Comparison of ENCODE assay signal across 9 mouse cellular contexts in the genomic region with DNA sequence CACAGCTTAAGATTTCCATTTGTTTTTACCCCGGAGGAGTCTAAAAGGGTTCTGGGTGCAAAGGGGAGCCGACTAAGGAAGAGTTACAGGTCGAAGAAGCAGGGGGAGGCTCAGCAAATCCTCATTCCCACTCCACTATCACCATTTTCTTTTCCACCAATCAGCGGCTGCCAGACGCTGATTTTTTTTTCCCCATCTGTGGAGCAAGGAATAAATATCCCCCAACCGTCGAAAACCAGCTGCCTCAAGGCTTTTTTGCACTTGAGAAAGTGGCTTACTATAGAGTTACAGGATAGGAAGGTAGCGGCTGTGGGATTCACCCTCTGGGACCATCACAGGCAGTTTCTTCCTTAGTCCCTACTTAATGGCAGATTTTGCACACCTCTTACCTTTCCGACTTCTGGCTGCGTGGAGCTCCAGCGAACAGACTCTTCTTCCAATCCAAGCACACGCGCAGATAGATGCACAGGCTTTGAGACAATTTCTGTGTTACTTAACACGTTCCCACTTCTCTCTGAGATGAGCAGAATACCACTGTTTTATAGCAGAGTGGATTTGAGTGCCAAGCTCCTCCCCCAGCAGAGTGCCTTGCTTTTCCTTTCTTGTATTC. TPM values are rescaled to one million over a fixed set of nuclear protein-coding genes. Genes with fewer than 3 reads are reported as not detected.
A peak's percentile ranks its signal among the peaks of the same experiment; 100 is the strongest.
DNase-seq lines count a peak whose midpoint lies in the region; ATAC-seq and TF ChIP-seq lines count a peak whose summit lies in the region.
"Had no signal": no experiment of that assay in that cellular context is flagged by ENCODE, and none has a peak within 500 bp of the region (broad histone marks: within the 10 kb centered on the region; RNA-seq: fewer than 3 reads in every experiment).

A gene (minus strand): TSS at position 574 of the 610 bp plus-strand sequence.

- TF ChIP-seq EP300 in liver, postnatal 0 days (IDR thresholded peaks at IDR 0.05; ENCODE audit: low read depth), result no peak

- DNase-seq in kidney, adult 8-10 months, result no peak
- peak; percentile 30 to 49 for DNase-seq in layer of hippocampus, adult 2 months (ENCODE audit: low spot score in 2 of 2)
- DNase-seq in liver, postnatal 0 days, result no peak
- DNase-seq in spleen, postnatal 36 days (ENCODE audit: low spot score in 2 of 2), result no peak

- no peak for TF ChIP-seq CTCF in cortical plate, adult 2 months (IDR thresholded peaks at IDR 0.05; ENCODE audit: extremely low read depth, insufficient read depth, low read length)
- no peak for TF ChIP-seq CTCF in layer of hippocampus, adult 2 months (conservative IDR thresholded peaks at IDR 0.05)
- TF ChIP-seq CTCF in liver, postnatal 0 days (IDR thresholded peaks at IDR 0.05; ENCODE audit: low read depth), result no peak
- TF ChIP-seq CTCF in small intestine, adult 2 months (IDR thresholded peaks at IDR 0.05; ENCODE audit: extremely low read depth, insufficient read length, insufficient replicate concordance, low read depth, low read length), result no peak

- no peaks in the 10 kb centered on the region for H3K36me3 ChIP-seq in kidney, embryonic 14.5 days (ENCODE audit: control insufficient read depth, insufficient read depth, low read length)
- no peaks in the 10 kb centered on the region for H3K36me3 ChIP-seq in heart, embryonic 14.5 days (ENCODE audit: control insufficient read depth, insufficient read depth, low read length)
- no peaks in the 10 kb centered on the region for H3K36me3 ChIP-seq in liver, postnatal 0 days (replicated peaks; ENCODE audit: insufficient read depth, low read length)
- no peaks in the 10 kb centered on the region for H3K36me3 ChIP-seq in small intestine, adult 2 months (ENCODE audit: control insufficient read depth, insufficient read depth, low read length)

- peak; percentile 52 for TF ChIP-seq POLR2A in cortical plate, adult 2 months (IDR thresholded peaks at IDR 0.05; ENCODE audit: extremely low read depth, insufficient read depth, low read length)
- no peak for TF ChIP-seq POLR2A in small intestine, adult 2 months (IDR thresholded peaks at IDR 0.05; ENCODE audit: low read depth, low read length)

- ATAC-seq in kidney, embryonic 14.5 days (ENCODE audit: low FRiP score, low TSS enrichment), result peak; percentile 61
- ATAC-seq in heart, embryonic 14.5 days (ENCODE audit: insufficient number of reproducible peaks, insufficient read depth, low FRiP score, low read depth), result no peak
- no peak for ATAC-seq in liver, postnatal 0 days
- ATAC-seq: Patski had no signal

- no peaks in the 10 kb centered on the region for H3K9me3 ChIP-seq in kidney, embryonic 14.5 days (ENCODE audit: control insufficient read depth, low read length)
- no peaks in the 10 kb centered on the region for H3K9me3 ChIP-seq in heart, embryonic 14.5 days (ENCODE audit: control insufficient read depth, low read length)
- H3K9me3 ChIP-seq in liver, postnatal 0 days (ENCODE audit: low read length), result no peaks in the 10 kb centered on the region

- H3K4me2 ChIP-seq in kidney, embryonic 14.5 days (replicated peaks; ENCODE audit: low read depth, low read length), result peak within 1 kb of the TSS; percentile 60
- peak within 1 kb of the TSS; percentile 99 for H3K4me2 ChIP-seq in heart, embryonic 14.5 days (ENCODE audit: low read length)
- H3K4me2 ChIP-seq in liver, postnatal 0 days (ENCODE audit: low read depth, low read length), result peak within 1 kb of the TSS; percentile 96

- peak within 1 kb of the TSS; percentile 45 for H3K4me3 ChIP-seq in kidney, embryonic 14.5 days (ENCODE audit: low read length)
- peak within 1 kb of the TSS; percentile 87 for H3K4me3 ChIP-seq in cortical plate, adult 2 months (ENCODE audit: insufficient read depth, low read length)
- peak within 1 kb of the TSS; percentile 48 to 55 for H3K4me3 ChIP-seq in heart, embryonic 14.5 days (ENCODE audit: control insufficient read depth in 1 of 2, insufficient read depth in 1 of 2, low read depth in 1 of 2, low read length in 2 of 2)
- H3K4me3 ChIP-seq in layer of hippocampus, adult 2 months, result peak within 1 kb of the TSS; percentile 85
- H3K4me3 ChIP-seq in liver, postnatal 0 days (ENCODE audit: low read depth, low read length), result peak within 1 kb of the TSS; percentile 63
- peak within 1 kb of the TSS; percentile 52 for H3K4me3 ChIP-seq in small intestine, adult 2 months (ENCODE audit: low read depth, low read length)

- 3% methylated on average over 14 of the region's 14 CpGs for WGBS in kidney, embryonic 14.5 days
- 4% methylated on average over 14 of the region's 14 CpGs for WGBS in heart, embryonic 14.5 days
- WGBS in liver, postnatal 0 days (ENCODE audit: insufficient replicate concordance), result 3% methylated on average over 14 of the region's 14 CpGs
- WGBS in small intestine, adult 2 months, result 4% methylated on average over 14 of the region's 14 CpGs

- peak within 1 kb of the TSS; percentile 50; the same call in 1 of the 2 replicates for H3K9ac ChIP-seq in kidney, embryonic 14.5 days (ENCODE audit: low read depth, low read length)
- H3K9ac ChIP-seq in heart, embryonic 14.5 days (ENCODE audit: low read length), result peak within 1 kb of the TSS; percentile 76
- peak within 1 kb of the TSS; percentile 68 for H3K9ac ChIP-seq in liver, postnatal 0 days (replicated peaks)

- H3K27ac ChIP-seq in kidney, embryonic 14.5 days (ENCODE audit: low read depth, low read length), result no peak within 1 kb of the TSS
- peak within 1 kb of the TSS; percentile 68 for H3K27ac ChIP-seq in cortical plate, adult 2 months (ENCODE audit: insufficient read depth, low read length)
- H3K27ac ChIP-seq in heart, embryonic 14.5 days (replicated peaks in 1 of 2; ENCODE audit: control insufficient read depth in 1 of 2, insufficient read depth in 1 of 2, low read depth in 2 of 2, low read length in 2 of 2), result peak within 1 kb of the TSS in 1 of 2 experiments; percentile 46; a peak in 1 of 4 replicates
- H3K27ac ChIP-seq in layer of hippocampus, adult 2 months, result peak within 1 kb of the TSS; percentile 98
- H3K27ac ChIP-seq in liver, postnatal 0 days (ENCODE audit: low read depth), result peak within 1 kb of the TSS; percentile 92
- H3K27ac ChIP-seq in small intestine, adult 2 months (ENCODE audit: insufficient read depth, low read depth, low read length), result no peak within 1 kb of the TSS

- H3K4me1 ChIP-seq in kidney, embryonic 14.5 days (ENCODE audit: control insufficient read depth, insufficient read depth, low read length), result no peaks in the 10 kb centered on the region
- H3K4me1 ChIP-seq in cortical plate, adult 2 months (ENCODE audit: control insufficient read depth, insufficient read depth, low read length), result peaks cover 3% of the 10 kb centered on the region
- peaks cover 0 to 5% of the 10 kb centered on the region in 2 experiments; a peak in 1 of 4 replicates for H3K4me1 ChIP-seq in heart, embryonic 14.5 days (ENCODE audit: control insufficient read depth in 2 of 2, insufficient read depth in 2 of 2, low read length in 2 of 2)
- peaks cover 16% of the 10 kb centered on the region for H3K4me1 ChIP-seq in liver, postnatal 0 days (ENCODE audit: insufficient read depth)
- H3K4me1 ChIP-seq in small intestine, adult 2 months (ENCODE audit: control insufficient read depth, insufficient read depth, insufficient read length, low read length), result peaks cover 6% of the 10 kb centered on the region

- H3K27me3 ChIP-seq in kidney, embryonic 14.5 days (ENCODE audit: control insufficient read depth, insufficient read depth, low read length), result no peaks in the 10 kb centered on the region
- H3K27me3 ChIP-seq in heart, embryonic 14.5 days (ENCODE audit: control insufficient read depth, insufficient read depth, low read length), result no peaks in the 10 kb centered on the region; the same call in 1 of the 2 replicates
- H3K27me3 ChIP-seq in liver, postnatal 0 days (ENCODE audit: insufficient read depth, low read length), result 0 out of 2 replicates have a peak, but pooled peaks cover 13% of the 10 kb centered on the region
- no peaks in the 10 kb centered on the region; the same call in 1 of the 2 replicates for H3K27me3 ChIP-seq in small intestine, adult 2 months (ENCODE audit: control insufficient read depth, insufficient read depth, low read length)
- H3K27me3 ChIP-seq: Patski had no signal

RNA-seq across cellular contexts. Expression of the gene that starts here (rescaled TPM):
- polyA plus RNA-seq in kidney, embryonic 14.5 days (2014; fragmentation: Nextera tagmentation; extraction: Ambion mirVana), result 15.5 and 17.2 TPM in 2 replicates
- 386 and 394 TPM in 2 replicates for polyA plus RNA-seq in cortical plate, adult 2 months (2012; rRNA removed)
- polyA plus RNA-seq in heart, embryonic 14.5 days (2014; fragmentation: Nextera tagmentation; extraction: Ambion mirVana), result 43.2 and 71.1 TPM in 2 replicates
- 100 to 1,000 TPM; 473 to 525 TPM for total RNA-seq in layer of hippocampus, adult 2 months (2021)
- polyA plus RNA-seq in liver, postnatal 0 days (2015; fragmentation: Nextera tagmentation; extraction: Ambion mirVana), result 184 and 210 TPM in 2 replicates
- polyA plus RNA-seq in small intestine, adult 2 months (2012; rRNA removed), result 0.51 TPM in 1 of 2 replicates, not detected in the other
- polyA plus RNA-seq: Patski had no signal

Comparison
In these comparisons a context has a peak if more than half of its experiments do, and no peak if none do; other contexts are left out.
1. RNA of the gene that starts here (polyA plus RNA-seq): 386 to 394 TPM in cortical plate, adult 2 months, 184 to 210 TPM in liver, postnatal 0 days, 43.2 to 71.1 TPM in heart, embryonic 14.5 days and 15.5 to 17.2 TPM in kidney, embryonic 14.5 days; 0.51 TPM in small intestine, adult 2 months; every median in the first group is over 10 times any median in the second.
2. H3K27ac ChIP-seq: peak in cortical plate, adult 2 months (single experiment), layer of hippocampus, adult 2 months (single experiment) and liver, postnatal 0 days (single experiment); none in kidney, embryonic 14.5 days (single experiment) and small intestine, adult 2 months (single experiment).
3. DNase-seq: peak in layer of hippocampus, adult 2 months (2 of 2); none in kidney, adult 8-10 months (0 of 2), liver, postnatal 0 days (single experiment) and spleen, postnatal 36 days (0 of 2).
4. Peak in every context shown above with its lines, with median percentiles within 50 percentile points of each other: H3K4me2 ChIP-seq, H3K4me3 ChIP-seq and H3K9ac ChIP-seq.